Mouse (Mus musculus): ENCODE data around the gene Bst2.

DNA sequence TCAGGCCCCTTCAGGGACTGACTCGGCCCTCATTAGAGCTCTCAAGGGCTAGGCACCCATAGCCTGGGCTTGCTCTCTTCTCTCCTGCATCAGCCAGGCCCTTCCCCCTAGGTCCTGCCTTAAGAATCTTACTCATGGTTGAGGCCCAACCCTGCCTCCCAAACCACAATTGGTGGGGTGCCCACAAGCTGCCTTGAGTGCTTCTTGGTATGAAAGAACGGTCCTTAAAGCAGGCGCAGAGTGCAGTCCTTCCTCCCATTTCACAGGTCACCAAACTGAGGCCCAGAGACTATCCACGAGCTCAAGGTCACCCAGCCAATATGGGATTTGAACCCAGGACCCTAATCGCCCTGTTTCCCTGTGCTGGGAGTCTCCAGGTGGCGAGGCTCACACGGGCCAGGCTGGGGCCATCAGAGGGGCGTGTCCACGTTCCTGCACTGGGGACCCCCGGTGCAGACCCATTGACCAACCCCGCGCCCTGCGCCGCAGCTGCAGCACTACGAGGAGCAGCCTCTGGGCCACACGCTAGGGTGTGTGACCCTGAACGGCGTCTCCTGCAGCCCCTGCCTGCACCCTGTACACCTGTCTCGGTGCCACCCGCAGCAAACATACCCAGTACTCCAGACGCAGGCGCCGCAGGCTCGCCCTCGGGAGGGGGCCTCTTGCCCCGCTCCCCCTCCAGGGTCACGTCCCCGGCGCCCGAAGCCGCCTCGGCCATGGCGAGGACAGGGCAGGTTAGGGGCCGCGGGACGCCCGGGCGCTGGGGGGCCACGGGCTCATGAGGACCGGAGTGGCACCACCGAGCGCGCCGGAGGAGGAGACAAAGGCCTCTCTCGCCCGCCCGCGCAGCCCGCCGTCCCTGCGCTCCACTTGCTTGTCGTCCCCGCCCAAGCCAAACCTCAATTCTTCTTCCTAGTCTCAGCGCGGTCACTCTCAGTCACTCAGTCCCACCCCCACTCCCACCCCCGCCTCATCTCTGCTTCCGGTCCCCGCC, 51.8 kb downstream of the Bst2 start, which contains the start of gene Ano8:
- TF ChIP-seq CTCF (IDR thresholded peaks at IDR 0.05; ENCODE audit: borderline replicate concordance, extremely low read depth, insufficient read depth, insufficient read length) (no peak), POLR2A (IDR thresholded peaks at IDR 0.05; ENCODE audit: borderline replicate concordance, extremely low read depth, insufficient read depth, insufficient read length, poor library complexity, severe bottlenecking) (peak; percentile 77)

Data from brain, embryonic 14.5 days (tissue).